Mouse (Mus musculus) forebrain, embryonic 13.5 days (tissue): ENCODE results near the gene Mef2a. TPM values are rescaled to one million over a fixed set of nuclear protein-coding genes. Genes with fewer than 3 reads are reported as not detected.
A peak's percentile ranks its signal among the peaks of the same experiment; 100 is the strongest.
"Not testable (repeated sequence)": the region's sequence is repeated elsewhere in the genome, so short reads cannot be mapped to it uniquely, and the experiment has no call there.

Experiments
- ATAC-seq: fragments of 200-750 bp; cut with Nextera tagmentation; 2 replicates; pipeline ENCODE4 v1.8.0; 2017
- H3K27ac ChIP-seq: fragments of 300-500 bp; sonication (generic); 2 replicates; pipeline ENCODE4 v1.5.1; 2015; ENCODE audit warnings: inconsistent platforms, mild to moderate bottlenecking, moderate library complexity
- H3K27me3 ChIP-seq: fragments of 300-500 bp; sonication (generic); 2 replicates; pipeline ENCODE4 v1.6.1; 2015; ENCODE audit warnings: mild to moderate bottlenecking, inconsistent platforms
- H3K36me3 ChIP-seq: fragments of 300-500 bp; sonication (generic); 2 replicates; pipeline ENCODE4 v1.6.1; 2015; ENCODE audit warnings: mild to moderate bottlenecking, inconsistent platforms; ENCODE audit not compliant: poor library complexity, severe bottlenecking
- H3K4me1 ChIP-seq: fragments of 300-500 bp; sonication (generic); 2 replicates; pipeline ENCODE4 v1.6.1; 2015; ENCODE audit warnings: inconsistent platforms
- H3K4me2 ChIP-seq: fragments of 300-500 bp; sonication (generic); 2 replicates; pipeline ENCODE4 v1.6.1; 2015; ENCODE audit warnings: inconsistent platforms, mild to moderate bottlenecking, moderate library complexity
- H3K4me3 ChIP-seq: fragments of 300-500 bp; sonication (generic); 2 replicates; pipeline ENCODE4 v1.5.1; 2015; ENCODE audit warnings: mild to moderate bottlenecking, inconsistent platforms
- H3K9ac ChIP-seq: fragments of 300-500 bp; sonication (generic); 2 replicates; pipeline ENCODE4 v1.6.1; 2015; ENCODE audit warnings: mild to moderate bottlenecking, inconsistent platforms
- H3K9me3 ChIP-seq: fragments of 300-500 bp; sonication (generic); replicated peaks from 2 replicates; pipeline ENCODE4 v1.6.1; 2016; ENCODE audit warnings: inconsistent platforms
- WGBS: fragments of 180-500 bp; shearing (Covaris S2); methylation state at CpG from one replicate; pipeline ENCODE4 v1.1.7; 2015; 5-methylcytosine and 5-hydroxymethylcytosine counted together
- polyA plus RNA-seq: library from polyadenylated mRNA; unstranded; fragments of >200 nt; fragmentation: Nextera tagmentation; extraction: Ambion mirVana; gene quantifications from 2 replicates; pipeline ENCODE4 v1.2.1, GENCODE M21; 2015

Gene Mef2a
- polyA plus RNA-seq, 1 experiment from 2014 or later, result 26.0 TPM

- no peaks in the 10 kb centered on the region for H3K36me3 ChIP-seq
- no peak overlapping the region for H3K4me2 ChIP-seq
- 97% methylated on average over 1 of the region's 1 CpGs for WGBS
- no peaks in the 10 kb centered on the region for H3K27me3 ChIP-seq
- no peaks in the 10 kb centered on the region for H3K9me3 ChIP-seq
- H3K27ac ChIP-seq, result no peak overlapping the region
- H3K4me3 ChIP-seq, result no peak overlapping the region
- no peak overlapping the region for H3K9ac ChIP-seq
- H3K4me1 ChIP-seq, result 0 out of 2 replicates have a peak, but pooled peaks cover 4% of the 10 kb centered on the region
- ATAC-seq, result no peak
Measured at GRCm38 (mm10) chr7:67296419-67296818, 76.2 kb downstream of the Mef2a start.

- H3K27ac ChIP-seq, result no peak overlapping the region
- no peaks in the 10 kb centered on the region for H3K36me3 ChIP-seq
- H3K4me2 ChIP-seq, result no peak overlapping the region
- no peaks in the 10 kb centered on the region for H3K27me3 ChIP-seq
- no peaks in the 10 kb centered on the region for H3K9me3 ChIP-seq
- ATAC-seq, result no peak
- 0 out of 2 replicates have a peak, but pooled peaks cover 4% of the 10 kb centered on the region for H3K4me1 ChIP-seq
- WGBS, result 83% methylated on average over 1 of the region's 1 CpGs
- H3K4me3 ChIP-seq, result no peak overlapping the region
- H3K9ac ChIP-seq, result no peak overlapping the region
Measured at GRCm38 (mm10) chr7:67291356-67291755, 81.3 kb downstream of the Mef2a start.

GRCm38 (mm10) chr7:67287456-67287855, 85.2 kb downstream of the Mef2a start:
- Histone ChIP-seq H3K4me2 (no peak overlapping the region), H3K27me3 (no peaks in the 10 kb centered on the region), H3K4me1 (no peaks in the 10 kb centered on the region), H3K27ac (no peak overlapping the region), H3K9ac (no peak overlapping the region), H3K4me3 (no peak overlapping the region), H3K9me3 (no peaks in the 10 kb centered on the region), H3K36me3 (no peaks in the 10 kb centered on the region)
- ATAC-seq, result no peak
- 68% methylated on average over 4 of the region's 4 CpGs for WGBS

- Histone ChIP-seq H3K27me3 (no peaks in the 10 kb centered on the region), H3K4me1 (no peaks in the 10 kb centered on the region), H3K27ac (no peak overlapping the region), H3K9ac (no peak overlapping the region), H3K4me3 (no peak overlapping the region), H3K9me3 (no peaks in the 10 kb centered on the region), H3K36me3 (no peaks in the 10 kb centered on the region), H3K4me2 (no peak overlapping the region)
- ATAC-seq, result no peak
- 96% methylated on average over 6 of the region's 6 CpGs for WGBS
Measured at GRCm38 (mm10) chr7:67283581-67283980, 89.1 kb downstream of the Mef2a start.

GRCm38 (mm10) chr7:67270447-67270846, 102.2 kb downstream of the Mef2a start:
- WGBS, result 96% methylated on average over 4 of the region's 4 CpGs
- not testable (repeated sequence) for H3K27ac ChIP-seq, H3K36me3 ChIP-seq, H3K4me1 ChIP-seq, H3K9me3 ChIP-seq, ATAC-seq, H3K4me2 ChIP-seq, H3K4me3 ChIP-seq, H3K27me3 ChIP-seq, H3K9ac ChIP-seq

GRCm38 (mm10) chr7:67259828-67260563, 112.7 kb downstream of the Mef2a start:
- no peaks in the 10 kb centered on the region for H3K9me3 ChIP-seq
- no peak overlapping the region for H3K4me2 ChIP-seq
- H3K36me3 ChIP-seq, result peaks cover 20% of the 10 kb centered on the region
- H3K4me3 ChIP-seq, result no peak overlapping the region
- H3K4me1 ChIP-seq, result peaks cover 8% of the 10 kb centered on the region; the same call in 1 of the 2 replicates
- no peaks in the 10 kb centered on the region for H3K27me3 ChIP-seq
- 33% methylated on average over 4 of the region's 4 CpGs for WGBS
- H3K27ac ChIP-seq, result no peak overlapping the region
- ATAC-seq, result peak; percentile 89
- no peak overlapping the region for H3K9ac ChIP-seq

- H3K4me3 ChIP-seq, result no peak overlapping the region
- 64% methylated on average over 2 of the region's 2 CpGs for WGBS
- no peaks in the 10 kb centered on the region for H3K27me3 ChIP-seq
- H3K4me2 ChIP-seq, result no peak overlapping the region
- ATAC-seq, result no peak
- H3K27ac ChIP-seq, result no peak overlapping the region
- no peaks in the 10 kb centered on the region for H3K9me3 ChIP-seq
- H3K36me3 ChIP-seq, result peaks cover 9% of the 10 kb centered on the region; the same call in 1 of the 2 replicates
- H3K9ac ChIP-seq, result no peak overlapping the region
- no peaks in the 10 kb centered on the region for H3K4me1 ChIP-seq
Measured at GRCm38 (mm10) chr7:67246067-67246466, 126.6 kb downstream of the Mef2a start.

- no peak overlapping the region for H3K27ac ChIP-seq
- no peaks in the 10 kb centered on the region for H3K9me3 ChIP-seq
- no peaks in the 10 kb centered on the region for H3K27me3 ChIP-seq
- no peak overlapping the region for H3K4me2 ChIP-seq
- no peak for ATAC-seq
- no peak overlapping the region for H3K9ac ChIP-seq
- H3K4me3 ChIP-seq, result no peak overlapping the region
- 85% methylated on average over 1 of the region's 1 CpGs for WGBS
- H3K36me3 ChIP-seq, result peaks cover 9% of the 10 kb centered on the region
- no peaks in the 10 kb centered on the region for H3K4me1 ChIP-seq
Measured at GRCm38 (mm10) chr7:67245255-67245654, 127.4 kb downstream of the Mef2a start.

- Histone ChIP-seq H3K9ac (no peak overlapping the region), H3K4me2 (no peak overlapping the region), H3K9me3 (no peaks in the 10 kb centered on the region), H3K4me1 (no peaks in the 10 kb centered on the region), H3K36me3 (peaks cover 13% of the 10 kb centered on the region), H3K4me3 (no peak overlapping the region), H3K27ac (no peak overlapping the region), H3K27me3 (no peaks in the 10 kb centered on the region)
- ATAC-seq, result no peak
- 40% methylated on average over 4 of the region's 4 CpGs for WGBS
Measured at GRCm38 (mm10) chr7:67243894-67244282, 128.8 kb downstream of the Mef2a start.

- Histone ChIP-seq H3K9me3 (no peaks in the 10 kb centered on the region), H3K4me1 (no peaks in the 10 kb centered on the region), H3K27me3 (no peaks in the 10 kb centered on the region), H3K4me2 (no peak overlapping the region), H3K4me3 (no peak overlapping the region), H3K9ac (no peak overlapping the region), H3K27ac (no peak overlapping the region), H3K36me3 (peaks cover 19% of the 10 kb centered on the region)
- ATAC-seq, result peak; percentile 73
- WGBS, result 49% methylated on average over 2 of the region's 2 CpGs
Measured at GRCm38 (mm10) chr7:67243121-67243893, 129.4 kb downstream of the Mef2a start.

- no peak overlapping the region for H3K4me2 ChIP-seq
- ATAC-seq, result no peak
- no peaks in the 10 kb centered on the region for H3K9me3 ChIP-seq
- H3K9ac ChIP-seq, result no peak overlapping the region
- peaks cover 10% of the 10 kb centered on the region; the same call in 1 of the 2 replicates for H3K36me3 ChIP-seq
- WGBS, result 88% methylated on average over 3 of the region's 3 CpGs
- H3K27ac ChIP-seq, result no peak overlapping the region
- no peak overlapping the region for H3K4me3 ChIP-seq
- H3K4me1 ChIP-seq, result no peaks in the 10 kb centered on the region
- H3K27me3 ChIP-seq, result no peaks in the 10 kb centered on the region
Measured at GRCm38 (mm10) chr7:67241969-67242368, 130.7 kb downstream of the Mef2a start.

- 98% methylated on average over 2 of the region's 2 CpGs for WGBS
- no peaks in the 10 kb centered on the region for H3K27me3 ChIP-seq
- no peaks in the 10 kb centered on the region for H3K4me1 ChIP-seq
- peaks cover 37% of the 10 kb centered on the region for H3K36me3 ChIP-seq
- H3K4me2 ChIP-seq, result no peak overlapping the region
- no peak overlapping the region for H3K27ac ChIP-seq
- no peak for ATAC-seq
- no peak overlapping the region for H3K4me3 ChIP-seq
- H3K9me3 ChIP-seq, result no peaks in the 10 kb centered on the region
- no peak overlapping the region for H3K9ac ChIP-seq
Measured at GRCm38 (mm10) chr7:67237752-67238151, 134.9 kb downstream of the Mef2a start.
